Mouse (Mus musculus): ENCODE measurements around the gene Tcta.

- TF ChIP-seq GATA1 (IDR thresholded peaks at IDR 0.05; ENCODE audit: borderline replicate concordance, low read length), result no peak
- TF ChIP-seq FLI1 (IDR thresholded peaks at IDR 0.05; ENCODE audit: low read length), result no peak
Observed at GRCm38 (mm10) chr9:108347024-108347423, 41.1 kb upstream of the Tcta start.

All from megakaryocyte, embryonic 14.5 days (primary cell).